Mouse (Mus musculus): ENCODE results near the gene Fhit.

- TF ChIP-seq CTCF (IDR thresholded peaks at IDR 0.05; ENCODE audit: borderline replicate concordance, extremely low read depth, insufficient read depth, insufficient read length) (no peak), POLR2A (IDR thresholded peaks at IDR 0.05; ENCODE audit: borderline replicate concordance, extremely low read depth, insufficient read depth, insufficient read length, poor library complexity, severe bottlenecking) (no peak)
These were observed 228.2 kb downstream of the Fhit start for GRCm38 (mm10) chr14:10933667-10934066.
